20 mouse cellular contexts compared by ENCODE assay signal in the genomic region with DNA sequence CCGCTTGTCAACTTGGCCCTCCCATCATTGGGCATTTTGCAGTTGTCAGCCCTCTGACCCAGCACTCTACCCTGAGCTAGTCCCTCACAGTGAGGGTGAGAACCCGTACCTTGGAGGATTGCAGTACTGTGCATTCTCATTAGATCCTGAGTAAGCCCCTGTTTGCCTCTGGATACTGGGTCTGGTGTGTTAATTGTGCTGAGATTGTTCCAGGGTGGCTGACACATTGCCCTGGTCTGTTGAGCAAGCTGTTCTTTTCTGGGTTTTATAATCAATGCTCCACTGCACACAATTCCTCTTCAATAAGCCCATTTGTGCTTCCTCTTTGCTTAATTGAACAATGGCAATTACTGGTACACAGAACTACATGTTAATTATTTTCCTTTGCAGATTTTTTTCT.
A peak's percentile ranks its signal among the peaks of the same experiment; 100 is the strongest.
DNase-seq lines count a peak whose midpoint lies in the region; ATAC-seq lines count a peak whose summit lies in the region.
"Had no signal": no experiment of that assay in that cellular context is flagged by ENCODE, and none has a peak within 500 bp of the region (broad histone marks: within the 10 kb centered on the region; RNA-seq: fewer than 3 reads in every experiment).

No protein-coding gene starts in this region.

- DNase-seq in hindbrain, embryonic 14.5 days (ENCODE audit: low spot score) = no peak
- no peak for DNase-seq in midbrain, embryonic 11.5 days (ENCODE audit: low spot score, missing footprints)
- peak; percentile 87 for DNase-seq in retina, postnatal 1 day
- DNase-seq in embryo, embryonic 9.5 days (ENCODE audit: extremely low spot score) = no peak
- DNase-seq: adrenal gland, postnatal 14 days; cerebellum, adult 11-12 months; cerebellum, postnatal 36 days; heart, postnatal 10 days; kidney, adult 2 months; kidney, postnatal 10 days; liver, postnatal 0 days; lung, postnatal 10 days; thymus, adult 2 months had no signal

- no peaks in the 10 kb centered on the region for H3K36me3 ChIP-seq in hindbrain, embryonic 12.5 days
- no peaks in the 10 kb centered on the region for H3K36me3 ChIP-seq in hindbrain, embryonic 14.5 days (replicated peaks; ENCODE audit: control insufficient read depth, insufficient read depth)
- no peaks in the 10 kb centered on the region for H3K36me3 ChIP-seq in midbrain, embryonic 13.5 days
- no peaks in the 10 kb centered on the region for H3K36me3 ChIP-seq in midbrain, embryonic 11.5 days (ENCODE audit: control insufficient read depth, insufficient read depth, low read length)
- no peaks in the 10 kb centered on the region for H3K36me3 ChIP-seq in forebrain, embryonic 13.5 days (ENCODE audit: poor library complexity, severe bottlenecking)
- H3K36me3 ChIP-seq: stomach, embryonic 15.5 days had no signal

- no peak overlapping the region for H3K27ac ChIP-seq in hindbrain, embryonic 12.5 days
- no peak overlapping the region for H3K27ac ChIP-seq in hindbrain, embryonic 14.5 days
- H3K27ac ChIP-seq in midbrain, embryonic 13.5 days = 0 out of 2 replicates have a peak overlapping the region, but pooled peaks have one; percentile 45
- no peak overlapping the region for H3K27ac ChIP-seq in midbrain, embryonic 11.5 days (ENCODE audit: low read depth, low read length)
- H3K27ac ChIP-seq in forebrain, embryonic 13.5 days = peak overlapping the region; percentile 59
- H3K27ac ChIP-seq: stomach, embryonic 15.5 days had no signal

- H3K4me3 ChIP-seq in hindbrain, embryonic 12.5 days = no peak overlapping the region
- no peak overlapping the region for H3K4me3 ChIP-seq in hindbrain, embryonic 14.5 days (replicated peaks; ENCODE audit: low read length)
- no peak overlapping the region for H3K4me3 ChIP-seq in midbrain, embryonic 13.5 days (replicated peaks)
- no peak overlapping the region for H3K4me3 ChIP-seq in midbrain, embryonic 11.5 days (ENCODE audit: low read depth, low read length)
- no peak overlapping the region for H3K4me3 ChIP-seq in forebrain, embryonic 13.5 days
- H3K4me3 ChIP-seq: stomach, embryonic 15.5 days had no signal

- H3K27me3 ChIP-seq in hindbrain, embryonic 12.5 days = no peaks in the 10 kb centered on the region
- H3K27me3 ChIP-seq in hindbrain, embryonic 14.5 days (ENCODE audit: control insufficient read depth, insufficient read depth, low read length) = no peaks in the 10 kb centered on the region
- 0 out of 2 replicates have a peak, but pooled peaks cover 3% of the 10 kb centered on the region for H3K27me3 ChIP-seq in midbrain, embryonic 13.5 days
- H3K27me3 ChIP-seq in midbrain, embryonic 11.5 days (ENCODE audit: control insufficient read depth, insufficient read depth, low read length) = no peaks in the 10 kb centered on the region
- peaks cover 6% of the 10 kb centered on the region; the same call in 1 of the 2 replicates for H3K27me3 ChIP-seq in forebrain, embryonic 13.5 days
- H3K27me3 ChIP-seq: stomach, embryonic 15.5 days had no signal

- H3K4me1 ChIP-seq in hindbrain, embryonic 12.5 days = no peaks in the 10 kb centered on the region
- peaks cover 11% of the 10 kb centered on the region for H3K4me1 ChIP-seq in hindbrain, embryonic 14.5 days (replicated peaks; ENCODE audit: control insufficient read depth, insufficient read depth, low read length)
- H3K4me1 ChIP-seq in midbrain, embryonic 13.5 days (replicated peaks) = peaks cover 8% of the 10 kb centered on the region; the same call in 1 of the 2 replicates
- no peaks in the 10 kb centered on the region for H3K4me1 ChIP-seq in midbrain, embryonic 11.5 days (ENCODE audit: control insufficient read depth, insufficient read depth, low read length)
- H3K4me1 ChIP-seq in forebrain, embryonic 13.5 days = peaks cover 16% of the 10 kb centered on the region
- H3K4me1 ChIP-seq: stomach, embryonic 15.5 days had no signal

- ATAC-seq in hindbrain, embryonic 12.5 days (ENCODE audit: low FRiP score) = peak; percentile 54; the same call in 1 of the 2 replicates
- no peak for ATAC-seq in hindbrain, embryonic 14.5 days (ENCODE audit: low FRiP score)
- ATAC-seq in midbrain, embryonic 13.5 days = no peak
- ATAC-seq in midbrain, embryonic 11.5 days (ENCODE audit: low FRiP score) = no peak
- ATAC-seq in forebrain, embryonic 13.5 days = peak; percentile 90
- ATAC-seq: CD4-positive, CD25-positive, alpha-beta regulatory T cell, adult 4 months; inflammation-experienced regulatory T-cells, adult 6 months; liver, postnatal 0 days had no signal

- no peak overlapping the region for H3K4me2 ChIP-seq in hindbrain, embryonic 12.5 days (replicated peaks)
- H3K4me2 ChIP-seq in hindbrain, embryonic 14.5 days (replicated peaks) = no peak overlapping the region
- no peak overlapping the region for H3K4me2 ChIP-seq in midbrain, embryonic 13.5 days (replicated peaks)
- no peak overlapping the region for H3K4me2 ChIP-seq in midbrain, embryonic 11.5 days
- H3K4me2 ChIP-seq in forebrain, embryonic 13.5 days = no peak overlapping the region
- H3K4me2 ChIP-seq: heart, embryonic 11.5 days; stomach, embryonic 15.5 days had no signal

- H3K9ac ChIP-seq in hindbrain, embryonic 12.5 days = no peak overlapping the region
- no peak overlapping the region for H3K9ac ChIP-seq in hindbrain, embryonic 14.5 days
- H3K9ac ChIP-seq in midbrain, embryonic 13.5 days (replicated peaks) = no peak overlapping the region
- H3K9ac ChIP-seq in midbrain, embryonic 11.5 days (ENCODE audit: low read length) = no peak overlapping the region
- no peak overlapping the region for H3K9ac ChIP-seq in forebrain, embryonic 13.5 days
- H3K9ac ChIP-seq: liver, postnatal 0 days; stomach, embryonic 15.5 days had no signal

- 37% methylated on average over 2 of the region's 2 CpGs for WGBS in hindbrain, embryonic 12.5 days
- 44% methylated on average over 2 of the region's 2 CpGs for WGBS in hindbrain, embryonic 14.5 days
- 34% methylated on average over 2 of the region's 2 CpGs for WGBS in midbrain, embryonic 13.5 days
- WGBS in midbrain, embryonic 11.5 days = 41% methylated on average over 2 of the region's 2 CpGs
- 13% methylated on average over 2 of the region's 2 CpGs for WGBS in forebrain, embryonic 13.5 days

- no peaks in the 10 kb centered on the region for H3K9me3 ChIP-seq in hindbrain, embryonic 12.5 days (replicated peaks)
- H3K9me3 ChIP-seq in hindbrain, embryonic 14.5 days (ENCODE audit: control insufficient read depth, low read length) = no peaks in the 10 kb centered on the region
- no peaks in the 10 kb centered on the region for H3K9me3 ChIP-seq in midbrain, embryonic 13.5 days
- H3K9me3 ChIP-seq in midbrain, embryonic 11.5 days (ENCODE audit: control insufficient read depth, low read length) = no peaks in the 10 kb centered on the region
- H3K9me3 ChIP-seq in forebrain, embryonic 13.5 days (replicated peaks) = no peaks in the 10 kb centered on the region
- H3K9me3 ChIP-seq: stomach, embryonic 15.5 days had no signal

Comparison
In these comparisons a context has a peak if more than half of its experiments do, and no peak if none do; other contexts are left out.
1. ATAC-seq: peak in hindbrain, embryonic 12.5 days (single experiment) and forebrain, embryonic 13.5 days (single experiment); none in hindbrain, embryonic 14.5 days (single experiment), midbrain, embryonic 13.5 days (single experiment) and midbrain, embryonic 11.5 days (single experiment).
2. H3K27ac ChIP-seq: peak in midbrain, embryonic 13.5 days (single experiment) and forebrain, embryonic 13.5 days (single experiment); none in hindbrain, embryonic 12.5 days (single experiment), hindbrain, embryonic 14.5 days (single experiment) and midbrain, embryonic 11.5 days (single experiment).